Mouse (Mus musculus): ENCODE measurements around the gene Syngr4.

DNA sequence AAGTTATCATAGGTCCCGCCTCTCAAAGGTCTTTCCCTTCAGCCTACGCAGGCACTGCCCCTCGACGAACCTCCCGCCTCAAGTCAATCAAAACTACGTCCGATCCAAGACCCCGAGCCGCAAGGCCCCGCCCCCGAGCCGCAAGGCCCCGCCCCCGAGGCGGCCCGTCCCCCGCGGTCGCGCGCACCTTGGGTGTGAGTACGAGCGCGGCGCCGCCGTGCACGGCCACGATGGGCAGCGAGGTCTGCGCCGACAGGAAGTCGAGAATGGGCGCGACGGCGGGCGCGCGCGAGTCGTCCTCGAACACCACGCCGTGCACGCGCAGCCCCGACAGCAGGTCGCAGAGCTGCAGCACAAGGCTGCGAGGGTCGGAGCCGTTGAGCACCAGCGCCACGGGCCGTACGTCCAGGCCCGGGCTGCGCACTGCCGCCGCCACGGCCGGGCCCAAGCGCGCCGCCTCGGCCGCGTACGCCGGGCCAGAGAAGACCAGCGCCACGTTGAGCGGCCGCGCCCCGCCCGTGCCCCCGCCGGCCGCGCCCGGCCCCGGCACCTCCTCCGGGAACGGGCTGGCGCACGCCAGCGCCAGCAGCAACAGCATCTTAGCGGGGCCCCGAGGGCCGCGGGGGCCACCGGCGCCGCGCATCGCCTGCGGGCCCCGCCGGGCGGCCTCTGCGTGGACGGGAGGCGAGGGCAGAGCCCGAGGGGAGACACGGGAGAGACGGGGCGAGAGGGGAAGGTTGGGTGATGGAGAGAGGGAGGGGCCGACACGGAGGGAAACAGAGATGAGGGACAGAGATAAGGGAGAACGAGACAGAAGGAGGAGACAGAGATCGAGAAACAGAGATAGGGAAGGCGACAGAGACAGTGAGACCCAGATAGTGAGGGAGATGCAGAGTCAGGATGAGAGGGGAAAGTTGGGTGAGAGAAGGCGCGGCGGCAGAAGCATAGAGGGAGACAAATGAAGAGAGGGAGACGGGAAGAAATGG lies 30.3 kb downstream of the Syngr4 start:
- TF ChIP-seq CTCF (IDR thresholded peaks at IDR 0.05; ENCODE audit: control insufficient read depth, insufficient read depth, low read length): no peak
- peak; percentile 72; the same call in 1 of the 2 replicates for TF ChIP-seq POLR2A (IDR thresholded peaks at IDR 0.05; ENCODE audit: borderline replicate concordance, control insufficient read depth, low read depth, low read length)
